Mouse (Mus musculus) mammary gland, adult 2 months (tissue): ENCODE measurements around the gene Snx27. TPM values are rescaled to one million over a fixed set of nuclear protein-coding genes. Genes with fewer than 3 reads are reported as not detected.

Experiments
- polyA plus RNA-seq: library from polyadenylated mRNA; depleted of rRNA; stranded (reverse); fragments of >200 nt; gene quantifications from 2 replicates; pipeline ENCODE4 v1.2.3, GENCODE M21; 2012; ENCODE audit warnings: low replicate concordance; rRNA removed

The Snx27 gene
- polyA plus RNA-seq = 6.6 and 12.5 TPM in 2 replicates

DNA sequence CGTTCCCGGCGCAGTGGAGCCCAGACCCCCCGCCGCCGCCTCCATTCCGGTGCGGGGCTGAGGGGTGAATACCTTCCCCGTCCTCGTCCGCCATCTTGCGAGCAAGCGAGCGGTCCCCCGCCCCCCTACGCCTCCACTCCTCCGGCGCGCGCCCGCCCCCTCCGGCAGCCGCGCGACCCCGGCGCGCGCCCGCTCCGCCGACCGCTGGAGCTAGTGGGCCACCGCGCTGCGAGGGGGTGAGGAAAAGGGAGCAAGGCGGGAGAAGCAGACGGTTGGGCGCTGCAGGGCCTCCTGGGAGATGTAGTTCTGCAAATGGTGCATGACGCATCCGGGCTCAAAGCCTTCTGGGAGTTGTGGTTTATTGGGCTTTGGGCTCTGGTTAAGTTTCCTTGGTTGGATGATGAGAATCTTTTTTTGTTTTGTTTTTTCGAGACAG is at the start of gene Snx27:
Snx27 (minus strand) TSS at position 261 of the 436 bp plus-strand sequence.

GRCm38 (mm10) chr3:94480291-94480884 is 102.1 kb downstream of the Snx27 start, which contains the start of gene Riiad1:
Riiad1 (minus strand) TSS chr3:94480341.

DNA sequence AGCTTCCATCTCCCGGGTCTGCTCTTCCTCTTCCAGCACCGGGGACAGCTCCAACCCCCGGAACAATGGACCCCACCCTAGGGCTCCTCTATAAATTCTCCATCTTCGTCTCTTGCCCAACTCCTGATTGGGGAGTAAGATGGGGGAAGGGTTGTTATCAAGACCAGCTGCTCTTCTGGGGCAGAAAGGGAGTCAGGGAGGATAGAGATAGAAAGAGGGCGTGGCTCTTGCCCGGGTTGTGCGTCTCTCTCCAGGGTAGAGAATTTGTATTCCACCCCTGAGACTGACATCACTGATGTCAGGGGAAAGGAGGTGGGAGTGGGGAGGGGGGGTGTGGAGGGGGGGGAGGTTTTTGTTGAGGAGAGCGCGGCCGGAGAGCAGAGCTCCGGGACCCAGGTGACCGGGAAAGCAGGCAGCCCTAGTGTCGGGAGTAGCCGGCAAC is 104.5 kb downstream of the Snx27 start, which contains the start of gene Celf3:
Celf3 (plus strand) TSS at position 315 of the 442 bp plus-strand sequence.

Other genes starting within 250 kb of the Snx27 start
- 0.13 and 1.8 TPM in 2 replicates for gene Them5, start 240.6 kb downstream of the Snx27 start, polyA plus RNA-seq
- gene C2cd4d, start 220.3 kb downstream of the Snx27 start, polyA plus RNA-seq = 1.1 and 4.3 TPM in 2 replicates
- gene Rorc, start 209.9 kb downstream of the Snx27 start, polyA plus RNA-seq = 20.3 and 32.9 TPM in 2 replicates
- 0.53 and 1.1 TPM in 2 replicates for gene Lingo4, start 184.2 kb downstream of the Snx27 start, polyA plus RNA-seq
- 0.25 and 1.6 TPM in 2 replicates for gene Tdrkh, start 169.4 kb downstream of the Snx27 start, polyA plus RNA-seq
- gene Mrpl9, start 139.4 kb downstream of the Snx27 start, polyA plus RNA-seq = 23.7 and 27.7 TPM in 2 replicates
- not detected in 2 replicates for gene Oaz3, start 138.8 kb downstream of the Snx27 start, polyA plus RNA-seq
- gene Celf3, start 104.4 kb downstream of the Snx27 start, polyA plus RNA-seq = 0.04 and 0.27 TPM in 2 replicates
- 0.45 TPM in 1 of 2 replicates, not detected in the other for gene Riiad1, start 102.4 kb downstream of the Snx27 start, polyA plus RNA-seq
- not detected in 2 replicates for gene Gm10972, start 60.4 kb upstream of the Snx27 start, polyA plus RNA-seq
- gene Tuft1, start 76.2 kb upstream of the Snx27 start, polyA plus RNA-seq = 5.7 and 10.6 TPM in 2 replicates
- gene Selenbp2, start 110.8 kb upstream of the Snx27 start, polyA plus RNA-seq = 0.55 and 5.6 TPM in 2 replicates
- 2.9 and 4.5 TPM in 2 replicates for gene Cgn, start 203.8 kb upstream of the Snx27 start, polyA plus RNA-seq